Mouse (Mus musculus) brain, embryonic 14.5 days (tissue): Measurements from ENCODE around the gene Glb1.

Experiments used
- CTCF ChIP-seq: fragments of 200-500 bp; IDR thresholded peaks from 2 replicates; pipeline ENCODE4 v1.5.1; 2012; ENCODE audit warnings: inconsistent platforms, mild to moderate bottlenecking, moderate library complexity, borderline replicate concordance; ENCODE audit not compliant: insufficient read depth, insufficient read length; ENCODE audit errors: extremely low read depth
- POLR2A ChIP-seq: fragments of 200-500 bp; IDR thresholded peaks from 2 replicates; pipeline ENCODE4 v1.6.1; 2012; ENCODE audit warnings: mild to moderate bottlenecking, inconsistent platforms, borderline replicate concordance; ENCODE audit not compliant: poor library complexity, insufficient read depth, insufficient read length, severe bottlenecking; ENCODE audit errors: extremely low read depth

DNA sequence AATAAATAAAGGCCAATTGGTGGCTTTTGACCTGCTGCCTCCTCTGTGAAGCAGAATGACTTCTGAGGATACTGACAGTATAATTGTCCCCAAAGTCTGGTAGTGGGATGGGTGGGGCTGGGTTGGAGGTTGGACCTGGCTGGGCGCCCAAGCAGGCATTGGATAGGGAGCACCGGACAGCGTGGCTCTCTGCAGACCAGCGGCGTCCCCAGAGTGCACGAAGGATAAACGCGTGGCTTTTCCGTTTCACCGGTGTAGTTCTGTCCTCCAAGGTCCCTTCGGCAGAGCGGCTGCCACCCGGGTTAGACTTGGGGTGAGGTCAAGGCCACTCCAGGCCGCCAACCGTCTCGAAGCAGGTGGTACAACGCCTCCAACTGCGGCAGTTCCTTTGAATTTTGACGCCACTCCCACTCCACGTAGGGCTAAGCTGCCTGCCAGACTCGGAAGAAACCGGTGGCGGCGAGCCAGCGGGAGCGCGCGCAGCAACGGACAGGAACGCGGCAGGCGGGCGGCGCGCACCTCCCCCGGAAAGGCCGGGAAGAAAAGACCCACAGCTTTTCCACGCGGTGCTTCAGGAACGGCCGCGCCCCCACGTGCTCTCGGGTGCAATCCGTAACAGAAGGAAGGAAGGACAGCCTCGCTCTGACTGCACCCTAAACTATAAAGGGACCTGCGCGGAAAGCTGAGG lies 32.9 kb upstream of the Glb1 start:
- peak; percentile 30; the same call in 1 of the 2 replicates for TF ChIP-seq POLR2A
- TF ChIP-seq CTCF, result no peak
